32 mouse cellular contexts compared by ENCODE assay signal in genomic region chr7:30211025-30211424, GRCm38 (mm10). TPM values are rescaled to one million over a fixed set of nuclear protein-coding genes. Genes with fewer than 3 reads are reported as not detected.
DNase-seq lines count a peak whose midpoint lies in the region; TF ChIP-seq lines count a peak whose summit lies in the region.
"Had no signal": no experiment of that assay in that cellular context is flagged by ENCODE, and none has a peak within 500 bp of the region (broad histone marks: within the 10 kb centered on the region; RNA-seq: fewer than 3 reads in every experiment).

No protein-coding gene starts in this region.

- H3K36me3 ChIP-seq in testis, adult 2 months (ENCODE audit: control insufficient read depth, insufficient read depth, low read length), result no peaks in the 10 kb centered on the region
- H3K36me3 ChIP-seq: embryonic facial prominence, embryonic 10.5 days; embryonic facial prominence, embryonic 13.5 days; forebrain, embryonic 12.5 days; forebrain, embryonic 15.5 days; heart, embryonic 10.5 days; heart, embryonic 13.5 days had no signal

- DNase-seq in cerebellum, adult 11-12 months, result peak; percentile 0
- DNase-seq in cerebellum, adult 9-10 months, result no peak
- no peak for DNase-seq in testis, postnatal 10 days (ENCODE audit: low spot score)
- DNase-seq in ZHBTc4 (ENCODE audit: low read depth, low spot score), result peak; percentile 68
- DNase-seq in left cerebral cortex, adult 2 months (ENCODE audit: extremely low spot score in 1 of 2, low spot score in 2 of 2), result no peak
- DNase-seq: adrenal gland, adult 2 months; adrenal gland, postnatal 25 days; B cell, adult 2 months; cerebellum, adult 2 months; cerebellum, postnatal 10 days; cerebellum, postnatal 36 days; embryo, embryonic 11 days; gastrocnemius, postnatal 36 days; heart, adult 2 months; heart, postnatal 14 days; heart, postnatal 4 days had no signal

- no peak for TF ChIP-seq POLR2A in testis, adult 2 months (IDR thresholded peaks at IDR 0.05; ENCODE audit: control insufficient read depth, low read depth, low read length)

- no peaks in the 10 kb centered on the region for H3K27me3 ChIP-seq in testis, adult 2 months (ENCODE audit: control insufficient read depth, insufficient read depth, low read length)
- H3K27me3 ChIP-seq: embryonic facial prominence, embryonic 13.5 days; forebrain, embryonic 12.5 days; forebrain, embryonic 15.5 days; heart, embryonic 13.5 days had no signal

- peak overlapping the region; percentile 32; the same call in 1 of the 2 replicates for H3K27ac ChIP-seq in testis, adult 2 months (ENCODE audit: control insufficient read depth, insufficient read depth, low read depth, low read length)
- no peak overlapping the region for H3K27ac ChIP-seq in left cerebral cortex, adult 2 months
- H3K27ac ChIP-seq: embryonic facial prominence, embryonic 10.5 days; embryonic facial prominence, embryonic 13.5 days; forebrain, embryonic 12.5 days; forebrain, embryonic 15.5 days; heart, adult 2 months; heart, embryonic 10.5 days; heart, embryonic 13.5 days; hindbrain, embryonic 14.5 days; hindbrain, postnatal 0 days had no signal

- intact Hi-C loops in left cerebral cortex, adult 2 months (cut with DNase I), result no loop called here

- no peak overlapping the region for H3K4me3 ChIP-seq in testis, adult 2 months (ENCODE audit: control insufficient read depth, low read depth, low read length)
- no peak overlapping the region for H3K4me3 ChIP-seq in left cerebral cortex, adult 2 months
- H3K4me3 ChIP-seq: embryonic facial prominence, embryonic 10.5 days; embryonic facial prominence, embryonic 13.5 days; erythroblast, embryonic 14.5 days; forebrain, embryonic 12.5 days; forebrain, embryonic 15.5 days; heart, adult 2 months; heart, embryonic 10.5 days; heart, embryonic 13.5 days had no signal

- TF ChIP-seq CTCF in testis, adult 2 months (IDR thresholded peaks at IDR 0.05; ENCODE audit: control insufficient read depth, insufficient read depth, insufficient replicate concordance, low read depth, low read length), result no peak
- TF ChIP-seq CTCF in left cerebral cortex, adult 2 months (IDR thresholded peaks at IDR 0.05), result no peak

- no peaks in the 10 kb centered on the region for H3K4me1 ChIP-seq in testis, adult 2 months (ENCODE audit: control insufficient read depth, insufficient read depth, low read length)
- H3K4me1 ChIP-seq: embryonic facial prominence, embryonic 10.5 days; embryonic facial prominence, embryonic 13.5 days; forebrain, embryonic 12.5 days; forebrain, embryonic 15.5 days; heart, embryonic 10.5 days; heart, embryonic 13.5 days had no signal

RNA-seq across cellular contexts. Expression of gene Capns1, which starts 12.4 kb away (rescaled TPM):
- 562 and 592 TPM in 2 replicates for polyA plus RNA-seq in testis, adult 2 months (2012; rRNA removed)
- total RNA-seq in left cerebral cortex, adult 2 months (2021), result 100 to 1,000 TPM; 173 to 175 TPM

RNA-seq across cellular contexts. Expression of gene Polr2i, which starts 20.7 kb away (rescaled TPM):
- polyA plus RNA-seq in testis, adult 2 months (2012; rRNA removed), result 242 and 257 TPM in 2 replicates
- total RNA-seq in left cerebral cortex, adult 2 months (2021), result 10 to 100 TPM; 53.3 to 56.3 TPM

RNA-seq across cellular contexts. Expression of gene Tbcb, which starts 21.0 kb away (rescaled TPM):
- polyA plus RNA-seq in testis, adult 2 months (2012; rRNA removed), result 65.7 and 66.2 TPM in 2 replicates
- 100 to 1,000 TPM; 125 to 133 TPM for total RNA-seq in left cerebral cortex, adult 2 months (2021)

RNA-seq across cellular contexts. Expression of gene Ovol3, which starts 24.5 kb away (rescaled TPM):
- 0.63 and 0.89 TPM in 2 replicates for polyA plus RNA-seq in testis, adult 2 months (2012; rRNA removed)
- not detected for total RNA-seq in left cerebral cortex, adult 2 months (2021)
- total RNA-seq: adrenal gland, adult 2 months; adrenal gland, postnatal 25 days; gastrocnemius, adult 8-10 months; gastrocnemius, postnatal 36 days; granulocyte monocyte progenitor cell, adult 5-6 weeks; heart, adult 2 months; heart, postnatal 14 days; heart, postnatal 4 days; hindbrain, postnatal 0 days had no signal
- polyA plus RNA-seq: adrenal gland, adult 2 months; cerebellum, adult 2 months; cortical plate, adult 2 months; embryonic facial prominence, embryonic 10.5 days; erythroblast, embryonic 14.5 days; forebrain, embryonic 12.5 days; forebrain, embryonic 15.5 days; heart, adult 2 months; heart, embryonic 10.5 days; heart, embryonic 13.5 days; hindbrain, embryonic 11.5 days; hindbrain, embryonic 14.5 days; hindbrain, postnatal 0 days; inflammation-experienced regulatory T-cells, adult 6 months; intestine, embryonic 16.5 days had no signal

RNA-seq across cellular contexts. Expression of gene Cox7a1, which starts 27.1 kb away (rescaled TPM):
- 4.0 and 5.2 TPM in 2 replicates for polyA plus RNA-seq in testis, adult 2 months (2012; rRNA removed)
- total RNA-seq in left cerebral cortex, adult 2 months (2021), result 1 to 10 TPM; 2.9 to 7.2 TPM
- total RNA-seq: granulocyte monocyte progenitor cell, adult 5-6 weeks; hindbrain, postnatal 0 days had no signal

Comparison
In these comparisons a context has a peak if more than half of its experiments do, and no peak if none do; other contexts are left out.
1. DNase-seq: peak in cerebellum, adult 11-12 months (single experiment) and ZHBTc4 (single experiment); none in cerebellum, adult 9-10 months (single experiment), testis, postnatal 10 days (single experiment) and left cerebral cortex, adult 2 months (0 of 2).